Mouse (Mus musculus): ENCODE data around the gene Cdc42bpg. TPM values are rescaled to one million over a fixed set of nuclear protein-coding genes. Genes with fewer than 3 reads are reported as not detected.
A peak's percentile ranks its signal among the peaks of the same experiment; 100 is the strongest.

Cdc42bpg gene
- polyA plus RNA-seq, 1 experiment from 2014 or later: 0.71 TPM

DNA sequence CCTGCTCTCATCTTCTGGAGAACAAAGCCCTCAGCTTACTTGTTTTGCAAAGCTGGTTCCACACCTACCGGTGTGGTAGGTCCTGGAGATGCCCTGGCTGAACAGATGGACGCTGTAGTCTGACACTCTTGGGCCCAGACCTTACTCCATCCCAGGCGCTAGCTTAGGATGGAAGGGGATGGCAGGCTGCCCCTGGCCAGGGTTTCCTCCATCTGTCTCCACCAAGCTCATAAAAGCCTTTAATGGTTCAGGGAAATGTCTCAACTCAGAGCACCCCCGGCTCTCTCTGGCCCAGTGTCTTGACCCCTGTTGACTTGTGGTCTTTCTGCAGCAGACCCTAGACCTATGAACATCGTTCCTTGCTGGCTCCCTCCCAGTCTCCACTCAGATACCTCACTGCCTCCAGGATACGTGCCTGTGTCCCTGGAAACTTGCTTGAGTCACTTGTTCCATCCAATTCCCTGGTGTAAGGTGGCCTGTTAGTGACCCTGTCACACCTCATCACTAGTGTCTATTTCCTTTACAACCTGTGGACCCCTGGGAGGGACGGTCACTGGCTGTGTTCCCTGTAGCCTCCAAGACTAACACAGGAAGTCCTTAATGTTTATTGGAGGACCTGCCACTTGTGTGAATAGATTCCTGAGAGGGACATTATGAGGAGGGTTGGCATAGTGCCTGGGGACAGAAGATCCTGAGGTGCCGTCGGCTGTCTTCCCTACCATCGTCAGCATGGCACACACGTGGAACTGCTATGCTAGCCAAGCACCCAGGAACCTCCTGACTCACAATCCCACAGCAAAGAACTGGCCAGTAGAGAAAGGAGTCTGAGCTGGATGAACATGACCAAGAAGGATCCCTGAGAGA, 38.7 kb upstream of the Cdc42bpg start:
- ATAC-seq (ENCODE audit: low read depth): no peak
- Histone ChIP-seq H3K36me3 (ENCODE audit: control insufficient read depth, insufficient read depth, low read length) (peaks cover under 1% of the 10 kb centered on the region; the same call in 1 of the 2 replicates), H3K27ac (ENCODE audit: low read depth, low read length) (no peak overlapping the region), H3K27me3 (ENCODE audit: control insufficient read depth, insufficient read depth, low read length) (no peaks in the 10 kb centered on the region), H3K9ac (replicated peaks; ENCODE audit: low read depth, low read length) (0 out of 2 replicates have a peak overlapping the region, but pooled peaks have one; percentile 7), H3K4me3 (ENCODE audit: low read depth, low read length) (no peak overlapping the region), H3K4me2 (ENCODE audit: low read depth, low read length) (no peak overlapping the region), H3K4me1 (ENCODE audit: control insufficient read depth, insufficient read depth, low read length) (no peaks in the 10 kb centered on the region), H3K9me3 (ENCODE audit: control insufficient read depth, low read length) (no peaks in the 10 kb centered on the region)
- WGBS: 49% methylated on average over 11 of the region's 11 CpGs

DNA sequence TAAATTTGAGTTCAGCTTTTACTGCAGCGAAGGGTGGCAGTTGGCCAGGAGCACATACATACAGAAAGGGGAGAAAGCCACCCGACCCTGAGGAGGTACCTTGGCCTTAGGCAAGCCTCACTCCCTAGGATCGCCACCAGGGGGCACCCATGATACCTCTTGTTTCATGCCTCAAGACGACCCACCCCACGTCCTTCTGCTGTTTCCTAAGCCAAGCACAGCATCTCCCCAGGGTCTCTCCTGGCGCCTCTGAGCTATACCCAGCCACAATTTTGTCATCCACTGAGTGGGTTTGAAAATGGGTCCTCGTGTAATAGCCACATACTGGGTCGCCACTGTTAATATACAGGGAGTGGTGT, 38.1 kb upstream of the Cdc42bpg start:
- Histone ChIP-seq H3K27ac (ENCODE audit: low read depth, low read length) (no peak overlapping the region), H3K4me1 (ENCODE audit: control insufficient read depth, insufficient read depth, low read length) (no peaks in the 10 kb centered on the region), H3K4me3 (ENCODE audit: low read depth, low read length) (no peak overlapping the region), H3K9me3 (ENCODE audit: control insufficient read depth, low read length) (no peaks in the 10 kb centered on the region), H3K36me3 (ENCODE audit: control insufficient read depth, insufficient read depth, low read length) (no peaks in the 10 kb centered on the region), H3K27me3 (ENCODE audit: control insufficient read depth, insufficient read depth, low read length) (no peaks in the 10 kb centered on the region), H3K9ac (replicated peaks; ENCODE audit: low read depth, low read length) (no peak overlapping the region), H3K4me2 (ENCODE audit: low read depth, low read length) (no peak overlapping the region)
- peak; percentile 80; the same call in 1 of the 2 replicates for ATAC-seq (ENCODE audit: low read depth)
- 17% methylated on average over 8 of the region's 8 CpGs for WGBS

DNA sequence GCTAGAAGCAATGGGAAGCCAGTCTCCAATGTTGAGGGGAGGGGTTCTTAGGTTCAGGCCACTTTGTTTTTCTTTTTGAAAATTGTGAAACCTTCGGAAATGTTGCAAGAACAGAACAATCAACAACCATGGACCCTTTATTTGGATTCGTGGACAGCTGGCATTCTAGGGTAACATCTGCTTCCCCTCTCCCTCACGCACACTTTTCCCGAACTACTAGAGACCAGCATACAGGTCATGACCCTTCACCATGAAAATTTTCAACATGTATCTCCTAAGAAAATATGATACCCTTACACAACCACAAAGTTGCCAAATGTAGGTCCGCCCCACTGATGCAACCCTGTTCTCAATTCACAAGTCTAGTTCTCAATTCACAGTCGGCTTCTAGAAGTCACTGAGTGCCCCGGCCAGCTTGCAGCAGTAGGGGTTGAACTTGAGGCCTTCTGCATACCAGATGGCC, 37.6 kb upstream of the Cdc42bpg start:
- no peaks in the 10 kb centered on the region for H3K27me3 ChIP-seq (ENCODE audit: control insufficient read depth, insufficient read depth, low read length)
- 88% methylated on average over 7 of the region's 7 CpGs for WGBS
- no peak overlapping the region for H3K4me3 ChIP-seq (ENCODE audit: low read depth, low read length)
- no peaks in the 10 kb centered on the region for H3K9me3 ChIP-seq (ENCODE audit: control insufficient read depth, low read length)
- H3K27ac ChIP-seq (ENCODE audit: low read depth, low read length): no peak overlapping the region
- H3K36me3 ChIP-seq (ENCODE audit: control insufficient read depth, insufficient read depth, low read length): no peaks in the 10 kb centered on the region
- H3K4me1 ChIP-seq (ENCODE audit: control insufficient read depth, insufficient read depth, low read length): no peaks in the 10 kb centered on the region
- no peak overlapping the region for H3K4me2 ChIP-seq (ENCODE audit: low read depth, low read length)
- ATAC-seq (ENCODE audit: low read depth): no peak
- no peak overlapping the region for H3K9ac ChIP-seq (replicated peaks; ENCODE audit: low read depth, low read length)

DNA sequence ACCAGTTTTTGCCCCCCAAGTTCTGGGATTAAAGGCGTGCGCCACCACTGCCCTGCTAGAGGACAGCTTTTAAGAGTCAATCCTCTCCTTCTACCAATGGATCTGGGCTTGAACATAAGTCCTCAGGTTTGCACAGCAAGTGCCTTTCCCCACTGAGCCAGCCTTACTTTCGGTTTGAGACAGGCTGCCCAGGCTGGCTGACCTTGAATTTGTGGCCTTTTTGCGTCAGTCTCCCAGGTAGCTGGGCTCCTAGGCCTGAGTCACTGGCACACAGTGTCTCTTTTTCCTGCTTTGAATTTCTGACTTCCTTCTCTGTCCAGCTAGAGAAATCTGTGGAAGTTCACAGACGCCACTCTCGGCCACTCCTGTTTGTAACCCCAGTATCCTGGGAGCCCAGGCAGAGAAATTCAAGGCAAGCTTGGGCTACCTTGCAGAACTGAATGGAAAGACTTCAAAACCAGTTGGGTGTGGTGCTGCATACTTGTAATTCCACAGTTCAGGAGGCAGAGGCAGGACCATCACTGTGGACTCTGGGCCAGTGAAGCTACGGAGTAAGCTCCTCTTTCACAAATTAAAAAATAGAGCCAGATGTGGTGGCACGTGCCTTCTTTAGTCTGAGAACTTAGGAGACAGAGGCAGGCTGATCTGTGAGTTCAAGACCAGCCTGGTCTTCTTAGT, 36.3 kb upstream of the Cdc42bpg start:
- no peak overlapping the region for H3K4me3 ChIP-seq (ENCODE audit: low read depth, low read length)
- no peak overlapping the region for H3K4me2 ChIP-seq (ENCODE audit: low read depth, low read length)
- no peaks in the 10 kb centered on the region for H3K27me3 ChIP-seq (ENCODE audit: control insufficient read depth, insufficient read depth, low read length)
- WGBS: 89% methylated on average over 8 of the region's 8 CpGs
- H3K9me3 ChIP-seq (ENCODE audit: control insufficient read depth, low read length): no peaks in the 10 kb centered on the region
- H3K36me3 ChIP-seq (ENCODE audit: control insufficient read depth, insufficient read depth, low read length): no peaks in the 10 kb centered on the region
- H3K4me1 ChIP-seq (ENCODE audit: control insufficient read depth, insufficient read depth, low read length): no peaks in the 10 kb centered on the region
- no peak for ATAC-seq (ENCODE audit: low read depth)
- H3K9ac ChIP-seq (replicated peaks; ENCODE audit: low read depth, low read length): no peak overlapping the region
- no peak overlapping the region for H3K27ac ChIP-seq (ENCODE audit: low read depth, low read length)

DNA sequence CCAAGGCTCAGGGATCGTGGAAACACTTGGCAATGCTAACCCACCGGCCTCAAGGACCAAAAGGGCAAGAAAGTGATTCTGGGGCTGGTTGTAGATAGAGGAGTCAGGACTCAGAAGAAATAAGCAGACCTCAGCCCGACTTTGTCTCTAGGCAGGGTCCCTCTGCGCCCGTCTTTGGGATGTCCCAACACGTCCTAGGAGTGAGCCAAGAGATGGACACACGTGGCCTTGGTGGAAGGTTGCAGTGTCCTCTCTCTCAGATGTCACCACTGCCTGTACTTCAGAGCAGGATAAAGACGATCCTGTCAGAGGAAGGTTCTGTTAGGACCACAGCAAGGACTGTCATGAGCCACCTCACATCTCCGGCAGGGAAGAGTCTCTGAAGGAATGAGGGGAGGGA, 35.6 kb upstream of the Cdc42bpg start:
- Histone ChIP-seq H3K4me1 (ENCODE audit: control insufficient read depth, insufficient read depth, low read length) (no peaks in the 10 kb centered on the region), H3K36me3 (ENCODE audit: control insufficient read depth, insufficient read depth, low read length) (no peaks in the 10 kb centered on the region), H3K4me2 (ENCODE audit: low read depth, low read length) (no peak overlapping the region), H3K27me3 (ENCODE audit: control insufficient read depth, insufficient read depth, low read length) (no peaks in the 10 kb centered on the region), H3K9ac (replicated peaks; ENCODE audit: low read depth, low read length) (no peak overlapping the region), H3K4me3 (ENCODE audit: low read depth, low read length) (no peak overlapping the region), H3K27ac (ENCODE audit: low read depth, low read length) (no peak overlapping the region), H3K9me3 (ENCODE audit: control insufficient read depth, low read length) (no peaks in the 10 kb centered on the region)
- ATAC-seq (ENCODE audit: low read depth): no peak
- WGBS: 65% methylated on average over 9 of the region's 9 CpGs

DNA sequence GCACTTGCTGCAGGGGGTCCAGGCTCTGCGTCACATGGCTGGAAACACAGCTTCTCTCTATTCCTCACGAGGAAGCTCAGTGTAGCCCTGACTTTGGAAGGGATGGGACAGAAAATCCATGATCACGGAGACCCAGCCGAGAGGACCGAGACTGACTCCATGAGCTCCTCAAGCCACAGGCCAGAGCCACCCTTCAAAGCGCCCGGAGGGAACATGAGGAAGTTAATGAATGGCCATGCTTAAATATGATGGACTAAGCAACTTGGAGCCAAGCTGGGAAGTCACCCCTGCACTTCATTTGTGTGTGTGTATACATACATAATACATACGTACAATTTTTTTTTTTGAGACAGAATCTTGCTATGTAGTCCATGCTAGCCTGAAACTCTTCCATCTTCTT, 35.0 kb upstream of the Cdc42bpg start:
- no peak overlapping the region for H3K4me3 ChIP-seq (ENCODE audit: low read depth, low read length)
- H3K9me3 ChIP-seq (ENCODE audit: control insufficient read depth, low read length): no peaks in the 10 kb centered on the region
- no peaks in the 10 kb centered on the region for H3K36me3 ChIP-seq (ENCODE audit: control insufficient read depth, insufficient read depth, low read length)
- no peak for ATAC-seq (ENCODE audit: low read depth)
- no peak overlapping the region for H3K9ac ChIP-seq (replicated peaks; ENCODE audit: low read depth, low read length)
- no peaks in the 10 kb centered on the region for H3K27me3 ChIP-seq (ENCODE audit: control insufficient read depth, insufficient read depth, low read length)
- no peaks in the 10 kb centered on the region for H3K4me1 ChIP-seq (ENCODE audit: control insufficient read depth, insufficient read depth, low read length)
- WGBS: 44% methylated on average over 8 of the region's 8 CpGs
- no peak overlapping the region for H3K27ac ChIP-seq (ENCODE audit: low read depth, low read length)
- no peak overlapping the region for H3K4me2 ChIP-seq (ENCODE audit: low read depth, low read length)

DNA sequence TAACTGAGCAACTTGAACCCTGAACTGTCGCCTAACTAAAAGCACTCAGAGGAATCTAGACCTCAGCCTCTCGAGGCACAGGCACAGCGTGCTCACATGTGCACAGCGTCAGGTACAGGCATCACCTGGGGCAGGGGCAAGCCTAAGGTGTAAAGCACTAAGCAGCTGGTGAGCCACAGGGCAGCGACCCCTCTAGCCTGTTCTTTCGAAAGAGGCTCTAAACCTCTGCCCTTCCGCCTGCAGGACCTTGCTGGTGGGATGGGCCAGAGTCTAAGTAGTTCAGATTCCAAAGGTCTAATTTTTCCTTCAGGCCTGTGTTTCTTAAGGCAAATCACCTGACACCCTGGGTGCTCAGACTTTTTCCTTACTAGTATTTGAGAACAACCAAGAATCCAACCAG, 34.2 kb upstream of the Cdc42bpg start:
- ATAC-seq (ENCODE audit: low read depth): no peak
- Histone ChIP-seq H3K27ac (ENCODE audit: low read depth, low read length) (no peak overlapping the region), H3K36me3 (ENCODE audit: control insufficient read depth, insufficient read depth, low read length) (no peaks in the 10 kb centered on the region), H3K4me3 (ENCODE audit: low read depth, low read length) (no peak overlapping the region), H3K27me3 (ENCODE audit: control insufficient read depth, insufficient read depth, low read length) (no peaks in the 10 kb centered on the region), H3K4me1 (ENCODE audit: control insufficient read depth, insufficient read depth, low read length) (no peaks in the 10 kb centered on the region), H3K9ac (replicated peaks; ENCODE audit: low read depth, low read length) (no peak overlapping the region), H3K4me2 (ENCODE audit: low read depth, low read length) (no peak overlapping the region), H3K9me3 (ENCODE audit: control insufficient read depth, low read length) (no peaks in the 10 kb centered on the region)
- WGBS: 70% methylated on average over 7 of the region's 7 CpGs

DNA sequence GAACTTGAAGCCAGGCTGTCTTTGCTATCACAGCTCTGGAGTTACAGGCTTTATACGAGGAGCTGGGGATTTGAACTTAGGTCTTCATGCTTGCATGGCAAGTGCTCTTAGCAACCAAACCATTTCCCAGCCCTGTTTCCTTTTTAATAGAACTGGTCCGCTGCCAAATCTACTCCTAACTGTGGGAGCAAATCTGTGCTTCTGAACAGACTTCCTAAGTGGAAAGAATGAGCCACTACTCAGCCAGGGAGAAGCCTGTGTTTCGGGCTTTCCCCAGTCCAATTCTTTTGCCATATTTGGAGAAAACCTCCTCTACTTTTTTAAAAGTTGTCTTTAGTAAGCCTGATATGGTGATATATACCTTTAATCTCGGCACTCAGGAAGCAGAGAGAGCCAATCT, 33.5 kb upstream of the Cdc42bpg start:
- H3K27ac ChIP-seq (ENCODE audit: low read depth, low read length): no peak overlapping the region
- H3K9me3 ChIP-seq (ENCODE audit: control insufficient read depth, low read length): no peaks in the 10 kb centered on the region
- no peak overlapping the region for H3K4me3 ChIP-seq (ENCODE audit: low read depth, low read length)
- no peak overlapping the region for H3K9ac ChIP-seq (replicated peaks; ENCODE audit: low read depth, low read length)
- no peak for ATAC-seq (ENCODE audit: low read depth)
- H3K36me3 ChIP-seq (ENCODE audit: control insufficient read depth, insufficient read depth, low read length): no peaks in the 10 kb centered on the region
- peaks cover under 1% of the 10 kb centered on the region; the same call in 1 of the 2 replicates for H3K4me1 ChIP-seq (ENCODE audit: control insufficient read depth, insufficient read depth, low read length)
- 86% methylated on average over 4 of the region's 4 CpGs for WGBS
- H3K4me2 ChIP-seq (ENCODE audit: low read depth, low read length): no peak overlapping the region
- H3K27me3 ChIP-seq (ENCODE audit: control insufficient read depth, insufficient read depth, low read length): no peaks in the 10 kb centered on the region

DNA sequence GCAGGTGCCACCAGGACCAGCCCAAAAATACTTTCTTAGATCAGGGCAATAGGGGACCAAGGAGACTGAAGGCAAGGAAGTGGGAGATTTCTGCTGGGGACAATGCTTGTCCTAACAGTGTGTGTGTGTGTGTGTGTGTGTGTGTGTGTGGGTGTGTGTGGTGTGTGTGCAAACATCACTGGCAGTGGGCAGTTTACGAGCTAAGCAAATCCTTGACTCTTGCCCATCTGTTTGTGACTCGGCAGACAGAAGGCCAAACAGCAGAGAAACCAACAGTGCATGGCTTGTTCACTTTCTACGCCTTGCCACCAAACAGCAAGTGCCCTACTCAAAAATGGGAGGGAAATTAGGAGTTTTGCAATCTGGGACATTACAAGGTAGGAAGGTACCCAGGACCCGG, 32.7 kb upstream of the Cdc42bpg start:
- Histone ChIP-seq H3K4me3 (ENCODE audit: low read depth, low read length) (no peak overlapping the region), H3K9ac (replicated peaks; ENCODE audit: low read depth, low read length) (no peak overlapping the region), H3K9me3 (ENCODE audit: control insufficient read depth, low read length) (no peaks in the 10 kb centered on the region), H3K27me3 (ENCODE audit: control insufficient read depth, insufficient read depth, low read length) (no peaks in the 10 kb centered on the region), H3K4me1 (ENCODE audit: control insufficient read depth, insufficient read depth, low read length) (peaks cover 9% of the 10 kb centered on the region), H3K36me3 (ENCODE audit: control insufficient read depth, insufficient read depth, low read length) (no peaks in the 10 kb centered on the region), H3K27ac (ENCODE audit: low read depth, low read length) (no peak overlapping the region), H3K4me2 (ENCODE audit: low read depth, low read length) (no peak overlapping the region)
- no peak for ATAC-seq (ENCODE audit: low read depth)
- WGBS: 83% methylated on average over 4 of the region's 4 CpGs
